Mouse (Mus musculus): Measurements from ENCODE around the gene Bhmt.

Bhmt gene

GRCm38 (mm10) chr13:93637282-93638245 lies at the start of gene Bhmt:
Gene Bhmt, minus strand, starts transcription at chr13:93637961.
- no peak for DNase-seq

- DNase-seq: no peak
Observed at GRCm38 (mm10) chr13:93687321-93687720, 49.6 kb upstream of the Bhmt start.

- no peak for DNase-seq
Observed at GRCm38 (mm10) chr13:93685226-93685625, 47.5 kb upstream of the Bhmt start.

DNA sequence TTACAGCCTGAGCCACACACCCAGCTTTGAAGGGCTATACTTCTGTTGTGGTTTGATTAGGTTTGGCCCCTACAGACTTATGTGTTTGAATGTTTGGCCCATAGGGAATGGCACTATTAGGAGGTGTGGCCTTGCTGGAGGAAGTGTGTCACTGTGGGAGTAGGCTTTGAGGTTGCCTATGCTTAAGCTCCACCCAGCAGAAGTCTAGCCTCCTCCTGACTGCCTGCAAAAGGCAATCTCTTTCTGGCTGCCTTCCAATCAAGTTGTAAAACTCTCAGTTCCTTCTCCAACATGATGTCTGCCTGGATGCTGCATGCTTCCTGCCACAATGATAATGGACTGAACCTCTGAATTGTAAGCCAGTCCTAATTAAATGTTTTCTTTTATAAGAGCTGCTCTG lies 45.6 kb upstream of the Bhmt start:
- DNase-seq: no peak

- DNase-seq: no peak
Observed at GRCm38 (mm10) chr13:93676864-93677263, 39.1 kb upstream of the Bhmt start.

GRCm38 (mm10) chr13:93674131-93674561 lies 36.4 kb upstream of the Bhmt start, which contains the start of the genes Bhmt2 and Dmgdh:
Gene Bhmt2, minus strand, starts transcription at chr13:93674302.
Gene Dmgdh, plus strand, starts transcription at chr13:93674433.
- DNase-seq: no peak

- no peak for DNase-seq
Observed at GRCm38 (mm10) chr13:93673296-93673695, 35.5 kb upstream of the Bhmt start.

DNA sequence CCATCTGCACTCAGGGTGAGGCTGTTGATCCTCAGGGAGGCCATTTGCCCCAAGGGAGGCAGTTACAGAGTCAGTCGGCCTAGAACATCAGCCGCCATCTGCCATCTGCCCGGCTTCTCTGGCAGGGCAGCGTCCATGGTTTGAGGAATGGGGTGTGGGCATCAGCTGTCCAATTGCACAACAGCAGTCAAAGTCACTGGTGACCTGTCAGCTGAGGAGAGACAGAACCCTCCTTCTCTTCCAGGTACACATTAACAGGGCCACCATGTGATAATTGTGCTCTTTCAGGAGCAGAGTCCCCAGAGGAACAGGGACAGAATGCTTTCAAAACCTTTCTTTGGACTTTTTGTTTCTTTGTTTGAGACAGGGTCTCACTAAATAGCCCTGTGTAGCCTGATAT lies 34.6 kb upstream of the Bhmt start:
- DNase-seq: no peak

DNA sequence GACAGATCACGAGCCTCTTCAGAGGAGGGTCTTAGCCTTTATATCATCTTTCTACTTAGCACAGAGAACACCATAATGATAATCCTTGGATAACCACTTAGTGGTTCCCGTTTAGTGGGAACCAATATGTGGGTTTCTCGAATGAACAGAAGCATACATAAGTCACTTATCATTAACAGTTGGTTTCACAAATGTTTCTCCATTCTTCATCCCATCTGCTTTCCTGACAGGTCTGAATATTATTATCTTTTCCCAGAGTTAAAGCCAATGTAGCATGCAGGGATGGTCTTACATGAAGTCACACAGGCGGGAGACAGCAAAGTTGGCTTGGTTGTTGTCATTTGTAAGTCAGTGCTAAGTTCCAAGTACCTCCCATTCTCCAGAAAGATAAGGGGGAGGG lies 29.8 kb upstream of the Bhmt start:
- DNase-seq: no peak

DNA sequence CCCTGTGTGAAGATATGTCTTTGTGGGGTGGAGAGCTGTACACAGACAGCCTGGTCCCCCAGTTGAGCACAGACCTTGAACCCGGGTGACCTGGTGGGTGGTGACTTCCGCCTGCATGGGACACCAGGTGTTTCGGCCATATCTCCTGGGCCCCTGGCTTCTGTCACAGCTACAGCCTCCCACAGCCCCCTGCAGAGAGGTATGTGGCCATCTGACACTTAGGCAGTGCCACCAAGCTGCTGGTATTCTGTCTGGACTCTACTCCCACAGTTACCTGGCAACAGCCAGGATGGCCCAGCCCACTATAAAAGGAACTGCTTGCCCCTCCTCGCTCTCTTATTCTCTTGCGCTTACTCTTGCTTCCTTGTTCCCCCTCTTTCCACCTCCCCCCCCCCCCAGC lies 20.2 kb upstream of the Bhmt start:
- no peak for DNase-seq

DNA sequence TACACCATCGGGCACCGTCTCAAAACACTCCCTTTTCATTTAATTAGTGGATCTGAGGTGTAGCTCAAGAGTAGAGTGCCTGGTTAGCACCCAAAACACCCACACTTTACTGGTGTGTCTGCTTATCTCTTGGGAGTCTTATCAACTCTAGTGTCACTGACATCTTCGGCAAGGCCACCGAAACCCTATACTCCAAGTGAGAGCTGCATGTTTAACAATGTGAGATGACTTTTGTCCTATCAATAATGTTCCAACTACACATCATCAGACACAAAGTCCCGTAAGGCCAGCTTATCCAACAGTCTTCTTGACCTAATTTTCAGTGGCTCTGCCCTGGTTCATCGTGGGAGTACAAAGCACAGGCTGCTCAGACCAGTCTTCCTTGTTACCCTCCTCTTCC lies 15.6 kb upstream of the Bhmt start:
- no peak for DNase-seq

GRCm38 (mm10) chr13:93648387-93649130 lies 10.8 kb upstream of the Bhmt start:
- no peak for DNase-seq

DNA sequence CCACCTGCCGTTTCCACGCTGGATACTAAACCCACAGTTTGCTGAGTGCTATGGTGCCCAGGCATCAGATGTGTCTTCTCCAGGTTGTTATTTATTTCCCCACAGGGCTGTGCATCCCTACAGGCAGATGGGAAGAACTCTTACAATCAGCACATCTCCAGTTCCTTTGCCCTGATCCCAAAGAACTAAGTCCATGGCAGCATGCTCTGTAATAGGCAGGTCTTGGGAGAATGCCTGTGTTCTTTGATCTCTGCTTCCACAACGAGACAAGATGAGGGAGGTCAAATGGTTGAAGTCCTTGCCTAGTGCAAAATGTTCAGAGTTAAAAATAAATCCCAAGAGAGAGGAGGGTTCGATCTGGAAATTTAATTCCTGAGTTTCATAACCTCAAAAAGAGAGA lies 1.9 kb upstream of the Bhmt start:
- no peak for DNase-seq

- no peak for DNase-seq
Observed at GRCm38 (mm10) chr13:93636561-93636960, 1.2 kb downstream of the Bhmt start.

DNA sequence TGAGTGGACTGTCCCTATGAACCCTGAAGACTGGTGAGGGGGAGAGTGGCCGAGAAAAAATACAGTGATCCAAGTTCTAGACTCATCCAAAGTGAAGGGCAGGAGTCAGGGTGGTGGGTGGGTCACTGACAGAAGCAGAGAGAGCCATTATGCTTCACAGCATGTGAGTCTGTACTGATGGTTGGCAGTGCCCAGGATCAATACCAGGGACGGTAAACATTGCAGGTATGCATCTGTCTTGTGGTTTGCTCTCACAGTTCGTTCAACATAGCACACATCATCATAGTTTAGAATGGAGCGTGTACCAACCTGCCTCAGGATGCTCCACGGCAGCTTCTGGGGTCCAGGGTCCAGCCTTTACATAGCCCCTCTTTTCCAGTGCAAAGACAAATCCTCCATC lies 4.8 kb downstream of the Bhmt start:
- DNase-seq: no peak

DNA sequence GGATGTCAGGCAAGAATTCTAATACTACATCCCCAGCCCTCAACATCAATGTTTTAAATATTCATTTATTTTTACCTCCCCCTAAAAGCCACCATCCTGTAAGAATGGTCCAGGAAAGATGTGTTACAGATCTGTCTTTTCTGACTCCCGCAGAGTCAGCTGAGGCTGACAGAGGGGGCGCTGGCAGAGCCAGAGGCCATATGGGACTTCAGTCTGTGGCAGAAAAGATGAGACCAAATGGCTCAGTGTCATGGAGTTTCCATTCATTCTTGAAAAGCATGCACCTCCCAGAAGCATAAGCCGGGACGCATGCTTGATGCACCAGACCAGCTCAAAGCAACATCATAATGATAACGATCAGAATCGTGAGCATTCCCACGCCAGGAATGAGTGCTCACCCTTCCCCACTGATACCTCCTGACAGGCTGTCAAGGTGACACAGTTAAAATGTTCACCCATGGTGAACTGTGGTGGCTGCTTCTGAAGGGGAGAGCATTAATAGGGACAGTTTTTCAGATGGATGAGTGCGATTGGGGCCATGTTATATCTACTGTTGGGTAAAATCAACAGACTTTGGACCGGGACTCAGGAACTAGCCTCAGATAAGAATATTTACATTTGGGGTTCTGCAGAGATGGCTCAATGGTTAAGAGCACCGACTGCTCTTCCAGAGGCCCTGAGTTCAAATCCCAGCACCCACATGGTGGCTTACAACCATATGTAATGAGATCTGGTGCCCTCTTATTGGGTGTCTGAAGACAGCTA lies 6.6 kb downstream of the Bhmt start:
- DNase-seq: no peak

GRCm38 (mm10) chr13:93628861-93629260 lies 8.9 kb downstream of the Bhmt start:
- DNase-seq: no peak

GRCm38 (mm10) chr13:93614361-93614948 lies 23.3 kb downstream of the Bhmt start:
- DNase-seq: no peak

- no peak for DNase-seq
Observed at GRCm38 (mm10) chr13:93613771-93614170, 24.0 kb downstream of the Bhmt start.

DNA sequence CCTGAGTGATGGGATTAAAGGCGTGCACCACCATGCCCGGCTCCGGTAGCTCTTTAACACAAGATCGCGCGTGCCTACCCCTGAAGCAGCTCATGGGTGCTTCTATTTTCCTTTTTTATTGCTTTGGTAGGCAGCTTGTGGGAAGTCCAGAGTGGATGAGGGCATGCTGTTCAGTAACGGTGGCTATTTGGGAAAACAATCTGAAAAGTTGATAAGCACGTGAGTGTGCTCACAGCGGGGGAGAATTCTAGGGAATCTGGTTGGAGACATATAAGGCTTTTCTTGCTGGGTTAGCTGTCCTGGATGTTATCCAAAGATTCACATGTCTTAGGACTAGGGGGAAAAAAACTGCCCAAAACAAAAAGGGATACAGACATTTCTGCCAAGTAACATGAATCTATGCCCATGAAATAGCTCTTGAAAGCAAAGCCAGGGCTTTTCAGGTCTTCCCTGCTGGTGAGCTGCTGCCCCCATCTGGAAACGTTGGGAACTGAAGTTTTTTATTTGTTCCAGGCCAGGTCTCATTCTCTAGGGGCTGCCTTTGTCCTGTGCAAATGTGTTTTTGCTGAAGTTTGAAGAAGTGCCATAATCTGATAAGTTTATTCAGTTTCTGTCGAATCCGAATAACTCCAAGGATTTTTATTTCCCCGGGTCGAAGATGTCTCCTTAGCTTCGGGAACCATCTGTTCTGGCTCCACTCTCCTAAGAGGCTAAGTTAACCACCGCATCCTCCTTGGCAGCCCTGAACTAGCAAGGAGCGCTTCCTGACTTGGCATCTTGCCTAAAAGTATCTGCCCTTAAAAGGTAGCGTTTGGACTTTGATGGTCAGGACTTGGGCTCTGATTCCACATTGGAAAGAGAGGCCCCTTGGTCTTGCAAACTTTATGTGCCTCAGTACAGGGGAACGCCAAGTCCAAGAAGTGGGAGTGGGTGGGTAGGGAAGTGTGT lies 24.8 kb downstream of the Bhmt start:
- DNase-seq: peak; percentile 90

GRCm38 (mm10) chr13:93608476-93608875 lies 29.3 kb downstream of the Bhmt start:
- DNase-seq: no peak

Measured in right cerebral cortex, postnatal 4 days (tissue).